Mouse (Mus musculus): ENCODE data around the gene Bpgm.

DNA sequence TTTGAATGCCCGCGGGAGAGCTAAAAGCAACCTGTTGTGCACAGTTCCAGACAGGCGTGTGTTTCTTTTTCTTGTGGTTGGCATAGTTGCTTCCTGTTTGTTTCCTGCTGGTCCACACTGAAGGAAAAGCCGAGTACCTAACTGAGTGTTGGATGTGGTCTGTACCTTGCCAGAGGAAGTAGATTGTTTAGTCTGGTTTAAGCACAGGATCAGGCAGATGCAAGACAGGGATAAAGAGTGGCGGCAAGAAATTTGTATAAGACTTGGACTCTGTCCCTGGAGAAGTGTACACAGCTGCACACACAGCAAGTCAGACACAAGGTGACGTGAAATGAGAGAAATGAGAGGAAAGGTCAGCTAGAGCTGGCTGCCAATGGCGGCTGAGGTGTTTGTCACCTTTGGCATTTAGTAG is 19.1 kb downstream of the Bpgm start:
- TF ChIP-seq POLR2A (IDR thresholded peaks at IDR 0.05; ENCODE audit: insufficient read depth, low read depth, low read length), result no peak
- TF ChIP-seq CTCF (IDR thresholded peaks at IDR 0.05; ENCODE audit: insufficient read depth, low read depth, low read length), result no peak
